Mouse (Mus musculus) hindbrain, embryonic 16.5 days (tissue): ENCODE results near the gene Six3. TPM values are rescaled to one million over a fixed set of nuclear protein-coding genes. Genes with fewer than 3 reads are reported as not detected.

Experiments
- ATAC-seq: fragments of 200-750 bp; cut with Nextera tagmentation; 2 replicates; pipeline ENCODE4 v1.8.0; 2017; ENCODE audit warnings: moderate TSS enrichment, moderate library complexity
- H3K27ac ChIP-seq: fragments of 300-500 bp; sonication (generic); 2 replicates; pipeline ENCODE4 v1.5.1; 2014; ENCODE audit warnings: low read depth, mild to moderate bottlenecking, control low read depth, low read length, moderate library complexity
- H3K27me3 ChIP-seq: fragments of 300-500 bp; sonication (generic); replicated peaks from 2 replicates; pipeline ENCODE4 v1.6.1; 2014; ENCODE audit warnings: low read length; ENCODE audit not compliant: control insufficient read depth, insufficient read depth
- H3K36me3 ChIP-seq: fragments of 300-500 bp; sonication (generic); 2 replicates; pipeline ENCODE4 v1.6.1; 2014; ENCODE audit warnings: mild to moderate bottlenecking, low read length, moderate library complexity, mixed read lengths; ENCODE audit not compliant: control insufficient read depth, insufficient read depth
- H3K4me1 ChIP-seq: fragments of 300-500 bp; sonication (generic); 2 replicates; pipeline ENCODE4 v1.6.1; 2014; ENCODE audit warnings: low read depth, low read length; ENCODE audit not compliant: control insufficient read depth, insufficient read depth
- H3K4me2 ChIP-seq: fragments of 300-500 bp; sonication (generic); 2 replicates; pipeline ENCODE4 v1.6.1; 2014; ENCODE audit warnings: mild to moderate bottlenecking, low read length, control low read depth, moderate library complexity
- H3K4me3 ChIP-seq: fragments of 300-500 bp; sonication (generic); 2 replicates; pipeline ENCODE4 v1.5.1; 2014; ENCODE audit warnings: mild to moderate bottlenecking, low read length, control low read depth, moderate library complexity
- H3K9ac ChIP-seq: fragments of 300-500 bp; sonication (generic); 2 replicates; pipeline ENCODE4 v1.6.1; 2014; ENCODE audit warnings: low read depth, mild to moderate bottlenecking, control low read depth, low read length, moderate library complexity
- H3K9me3 ChIP-seq: fragments of 300-500 bp; sonication (generic); 2 replicates; pipeline ENCODE4 v1.6.1; 2014; ENCODE audit warnings: mild to moderate bottlenecking, low read length, moderate library complexity; ENCODE audit not compliant: control insufficient read depth
- WGBS: fragments of 180-500 bp; shearing (Covaris S2); extraction: QIAGEN DNeasy Blood & Tissue Kit; methylation state at CpG from one replicate; pipeline ENCODE4 v1.1.7; 2014; 5-methylcytosine and 5-hydroxymethylcytosine counted together
- polyA plus RNA-seq: library from polyadenylated mRNA; unstranded; fragments of >200 nt; fragmentation: Nextera tagmentation; extraction: Ambion mirVana; gene quantifications from 2 replicates; pipeline ENCODE4 v1.2.1, GENCODE M21; 2015

Gene Six3
- polyA plus RNA-seq, 1 experiment from 2014 or later = 0.06 TPM

DNA sequence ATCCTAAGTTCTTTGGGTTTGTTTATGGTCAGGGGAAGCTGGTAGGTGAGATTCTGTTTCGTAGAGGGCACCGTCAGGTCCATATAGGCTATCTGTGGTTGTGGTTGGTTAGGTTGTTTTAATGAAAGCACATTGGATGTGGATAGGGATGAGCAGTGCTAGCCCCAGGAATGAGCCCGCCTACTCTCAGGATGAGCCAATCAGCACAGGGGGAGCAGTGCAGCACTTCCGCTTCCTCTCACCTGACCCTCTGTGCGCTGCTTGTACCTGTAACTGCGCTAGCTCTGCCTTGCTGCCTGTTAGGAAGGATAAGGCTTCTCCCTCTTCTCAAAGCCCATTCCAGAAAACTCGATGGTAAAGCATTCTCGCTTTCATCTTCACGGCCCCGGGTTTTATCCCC lies 17.6 kb upstream of the Six3 start:
- 71% methylated on average over 10 of the region's 10 CpGs for WGBS
- H3K4me3 ChIP-seq = no peak overlapping the region
- H3K4me1 ChIP-seq = no peaks in the 10 kb centered on the region
- H3K27ac ChIP-seq = no peak overlapping the region
- no peak overlapping the region for H3K9ac ChIP-seq
- no peaks in the 10 kb centered on the region for H3K27me3 ChIP-seq
- H3K9me3 ChIP-seq = no peaks in the 10 kb centered on the region
- H3K4me2 ChIP-seq = no peak overlapping the region
- H3K36me3 ChIP-seq = no peaks in the 10 kb centered on the region
- ATAC-seq = no peak

DNA sequence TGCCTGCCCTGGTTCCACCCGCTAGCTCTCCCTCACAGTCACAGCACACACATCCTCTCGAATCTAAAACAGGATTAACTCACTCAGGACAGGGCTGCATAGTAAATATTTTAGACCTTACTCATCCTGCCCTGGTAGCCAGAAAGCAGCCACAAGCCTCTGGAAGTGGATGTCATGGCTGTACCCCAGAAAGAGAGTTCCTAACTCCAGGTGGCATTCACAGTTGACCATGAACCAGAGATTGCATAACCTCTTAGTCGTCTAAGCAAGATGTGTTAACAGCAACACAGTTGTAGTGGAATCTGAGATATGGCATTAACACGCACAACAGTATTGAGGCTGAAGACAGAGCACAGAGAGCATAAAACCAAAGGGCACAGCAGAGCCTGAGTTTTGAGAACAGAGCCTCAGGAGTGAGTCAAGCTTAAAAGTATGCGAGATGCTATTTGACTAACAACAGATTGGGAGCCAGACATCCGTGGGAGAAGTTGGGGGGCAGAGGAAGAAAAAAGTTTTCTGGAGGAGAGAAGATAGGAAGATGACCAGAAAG lies 17.0 kb upstream of the Six3 start:
- no peak for ATAC-seq
- no peaks in the 10 kb centered on the region for H3K9me3 ChIP-seq
- no peak overlapping the region for H3K27ac ChIP-seq
- H3K4me3 ChIP-seq = no peak overlapping the region
- WGBS = 68% methylated on average over 6 of the region's 6 CpGs
- no peaks in the 10 kb centered on the region for H3K36me3 ChIP-seq
- H3K27me3 ChIP-seq = no peaks in the 10 kb centered on the region
- H3K9ac ChIP-seq = no peak overlapping the region
- H3K4me1 ChIP-seq = no peaks in the 10 kb centered on the region
- H3K4me2 ChIP-seq = no peak overlapping the region

DNA sequence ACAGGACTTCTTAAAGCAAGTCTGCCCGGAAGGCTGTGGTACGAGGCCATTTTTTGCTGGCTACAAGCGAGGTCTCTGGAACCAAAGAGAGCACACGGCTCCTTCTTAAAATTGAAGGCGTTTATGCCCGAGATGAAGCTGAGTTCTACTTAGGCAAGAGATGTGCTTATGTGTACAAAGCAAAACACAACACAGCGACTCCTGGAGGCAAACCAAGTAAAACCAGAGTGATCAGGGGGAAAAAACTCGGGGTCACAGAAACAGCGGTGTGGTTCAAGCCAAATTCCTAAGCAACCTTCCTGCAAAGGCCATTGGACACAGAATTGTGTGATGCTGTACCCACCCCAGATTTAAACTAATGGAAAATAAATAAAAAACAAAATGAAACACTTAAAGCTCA lies 13.9 kb upstream of the Six3 start:
- ATAC-seq = no peak
- Histone ChIP-seq H3K27me3 (peaks cover 18% of the 10 kb centered on the region), H3K4me2 (no peak overlapping the region), H3K36me3 (no peaks in the 10 kb centered on the region), H3K4me1 (no peaks in the 10 kb centered on the region), H3K4me3 (no peak overlapping the region), H3K27ac (no peak overlapping the region), H3K9me3 (no peaks in the 10 kb centered on the region), H3K9ac (no peak overlapping the region)
- 58% methylated on average over 9 of the region's 9 CpGs for WGBS

GRCm38 (mm10) chr17:85606463-85606862 lies 6.9 kb upstream of the Six3 start:
- WGBS = under 1% methylated on average over 3 of the region's 3 CpGs
- no peak overlapping the region for H3K4me2 ChIP-seq
- H3K4me1 ChIP-seq = no peaks in the 10 kb centered on the region; the same call in 1 of the 2 replicates
- H3K9ac ChIP-seq = no peak overlapping the region
- H3K27me3 ChIP-seq = peaks cover 63% of the 10 kb centered on the region
- H3K9me3 ChIP-seq = no peaks in the 10 kb centered on the region
- no peak overlapping the region for H3K27ac ChIP-seq
- no peak for ATAC-seq
- H3K36me3 ChIP-seq = no peaks in the 10 kb centered on the region
- no peak overlapping the region for H3K4me3 ChIP-seq

- no peak overlapping the region for H3K9ac ChIP-seq
- H3K4me2 ChIP-seq = no peak overlapping the region
- no peaks in the 10 kb centered on the region for H3K9me3 ChIP-seq
- H3K4me1 ChIP-seq = no peaks in the 10 kb centered on the region; the same call in 1 of the 2 replicates
- H3K27me3 ChIP-seq = peaks cover 70% of the 10 kb centered on the region
- H3K27ac ChIP-seq = no peak overlapping the region
- no peaks in the 10 kb centered on the region for H3K36me3 ChIP-seq
- H3K4me3 ChIP-seq = no peak overlapping the region
- 1% methylated on average over 41 of the region's 41 CpGs for WGBS
- ATAC-seq = no peak
These were observed 5.6 kb upstream of the Six3 start for GRCm38 (mm10) chr17:85607556-85608365.

DNA sequence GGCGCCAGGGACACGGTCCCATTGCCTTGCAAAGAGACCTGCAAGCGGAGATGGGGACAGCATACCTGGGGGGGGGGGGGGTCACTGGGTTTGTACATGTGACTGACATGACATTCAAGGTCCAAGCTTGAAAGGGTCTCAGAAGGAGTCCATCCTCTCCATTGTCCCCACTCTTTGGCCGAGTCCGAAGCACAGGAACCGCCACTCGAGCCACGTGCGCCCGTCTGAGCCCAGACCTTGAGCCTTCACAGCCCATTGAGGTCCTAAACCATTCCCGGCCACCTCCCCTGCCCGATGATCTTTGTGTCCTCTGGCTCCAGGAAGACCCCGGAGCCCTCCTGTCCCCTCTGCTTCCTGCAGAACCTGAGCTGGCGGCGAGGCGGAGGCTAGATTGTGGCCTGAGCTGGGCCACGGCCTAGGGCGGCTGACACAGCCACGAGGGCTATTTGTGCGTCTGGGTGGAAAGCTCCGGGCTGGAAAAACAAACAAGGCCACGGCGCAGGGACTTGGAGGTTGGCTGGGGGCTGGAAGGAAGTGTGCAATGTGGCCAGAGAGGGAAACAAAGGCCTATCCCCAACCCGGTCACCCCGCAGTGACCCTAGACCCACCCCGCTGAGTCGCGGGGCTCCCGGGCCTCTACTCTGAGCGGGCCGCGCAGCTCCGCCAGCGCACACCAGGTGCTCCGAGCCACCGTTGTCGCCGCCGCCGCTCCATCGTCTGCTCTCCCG lies 4.9 kb upstream of the Six3 start:
- WGBS = 0% methylated on average over 36 of the region's 42 CpGs
- Histone ChIP-seq H3K36me3 (no peaks in the 10 kb centered on the region), H3K9ac (no peak overlapping the region), H3K9me3 (no peaks in the 10 kb centered on the region), H3K4me1 (no peaks in the 10 kb centered on the region; the same call in 1 of the 2 replicates), H3K4me2 (no peak overlapping the region), H3K4me3 (no peak overlapping the region), H3K27me3 (peaks cover 71% of the 10 kb centered on the region), H3K27ac (no peak overlapping the region)
- ATAC-seq = no peak

GRCm38 (mm10) chr17:85609094-85609425 lies 4.3 kb upstream of the Six3 start:
- H3K4me3 ChIP-seq = no peak overlapping the region
- H3K4me2 ChIP-seq = no peak overlapping the region
- WGBS = 2% methylated on average over 13 of the region's 13 CpGs
- peaks cover 75% of the 10 kb centered on the region for H3K27me3 ChIP-seq
- no peak for ATAC-seq
- H3K9me3 ChIP-seq = no peaks in the 10 kb centered on the region
- H3K9ac ChIP-seq = no peak overlapping the region
- no peaks in the 10 kb centered on the region; the same call in 1 of the 2 replicates for H3K4me1 ChIP-seq
- H3K36me3 ChIP-seq = no peaks in the 10 kb centered on the region
- no peak overlapping the region for H3K27ac ChIP-seq

- H3K4me1 ChIP-seq = no peaks in the 10 kb centered on the region; the same call in 1 of the 2 replicates
- no peak overlapping the region for H3K4me3 ChIP-seq
- no peak overlapping the region for H3K27ac ChIP-seq
- no peaks in the 10 kb centered on the region for H3K9me3 ChIP-seq
- no peak overlapping the region for H3K4me2 ChIP-seq
- peaks cover 76% of the 10 kb centered on the region for H3K27me3 ChIP-seq
- no peak for ATAC-seq
- no peak overlapping the region for H3K9ac ChIP-seq
- WGBS = 6% methylated on average over 13 of the region's 13 CpGs
- H3K36me3 ChIP-seq = no peaks in the 10 kb centered on the region
These were observed 3.6 kb upstream of the Six3 start for GRCm38 (mm10) chr17:85609621-85610392.
